Mouse (Mus musculus) spleen, postnatal 14 days (tissue): ENCODE measurements around the gene Otub1.

Experiments
- DNase-seq, 2 experiments: peaks; one replicate each; pipeline ENCODE4 v3.0.0; 2021 to 2022; ENCODE audit warnings: low spot score in 2 of 2

Gene Otub1

DNA sequence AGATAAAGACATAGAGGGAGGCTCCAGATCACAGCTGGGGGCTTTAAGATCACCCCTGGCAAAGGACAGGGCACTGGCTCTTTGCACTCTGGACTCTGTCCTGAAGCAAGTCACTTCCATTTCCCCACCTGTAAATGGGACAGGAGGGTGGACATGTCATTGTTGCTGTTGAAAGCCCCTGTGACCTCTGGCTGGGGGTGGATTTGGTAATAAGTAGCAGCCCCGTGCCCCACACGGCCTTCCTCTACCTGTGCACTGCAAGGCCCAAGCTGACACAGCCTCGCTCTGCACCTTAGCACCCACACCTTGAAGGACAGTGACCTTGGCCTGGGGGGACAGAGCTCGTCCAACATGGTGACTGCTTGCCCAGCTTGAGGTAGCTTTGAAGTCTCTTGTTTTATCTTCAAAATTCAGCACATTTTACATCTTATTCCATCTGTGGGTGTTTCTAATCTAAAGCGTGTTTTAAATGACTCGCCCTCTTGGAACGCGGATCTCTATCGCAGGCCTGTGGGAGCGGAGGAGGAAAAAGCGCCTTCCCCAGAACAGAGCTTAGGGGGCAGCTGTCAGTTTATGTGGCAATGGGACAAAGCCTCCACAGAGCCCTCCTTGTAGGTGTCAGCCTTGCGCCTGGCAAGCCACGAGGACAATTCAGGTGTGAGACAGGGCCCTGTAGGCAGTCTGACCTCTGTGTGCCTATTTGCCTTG, 28.2 kb downstream of the Otub1 start:
- DNase-seq = no peak

DNA sequence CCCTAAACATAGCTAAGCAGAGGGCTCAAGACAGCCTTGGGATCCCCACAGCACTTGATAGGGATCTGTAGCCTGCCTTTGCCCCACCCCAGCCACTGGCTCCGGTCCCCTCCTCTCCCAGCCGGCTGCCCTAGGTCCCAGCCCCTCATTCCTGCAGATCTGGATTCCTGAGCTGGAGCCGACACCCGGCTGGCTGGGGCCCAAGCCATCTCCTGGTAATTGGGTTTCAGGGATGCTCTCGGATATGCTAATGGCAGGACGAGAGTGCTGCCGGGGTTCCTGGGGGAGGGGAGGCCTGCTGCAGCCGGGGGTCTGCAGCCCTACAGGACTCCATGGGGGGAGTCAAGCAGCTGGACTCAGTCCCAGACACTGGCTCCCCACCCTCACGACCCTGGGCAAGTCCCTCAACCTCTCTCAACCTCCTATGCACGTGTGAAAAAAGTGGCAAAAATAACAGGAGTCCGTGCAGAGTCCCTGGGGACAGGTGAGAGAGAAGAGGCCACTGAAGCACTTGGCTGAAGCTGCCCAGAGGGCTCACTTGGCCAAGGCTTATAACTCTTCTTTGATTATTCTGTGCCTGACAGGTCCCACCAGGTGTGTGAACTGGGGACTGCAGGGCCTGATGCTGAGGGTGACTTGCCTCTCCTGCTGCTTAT, 29.9 kb downstream of the Otub1 start:
- no peak for DNase-seq

DNA sequence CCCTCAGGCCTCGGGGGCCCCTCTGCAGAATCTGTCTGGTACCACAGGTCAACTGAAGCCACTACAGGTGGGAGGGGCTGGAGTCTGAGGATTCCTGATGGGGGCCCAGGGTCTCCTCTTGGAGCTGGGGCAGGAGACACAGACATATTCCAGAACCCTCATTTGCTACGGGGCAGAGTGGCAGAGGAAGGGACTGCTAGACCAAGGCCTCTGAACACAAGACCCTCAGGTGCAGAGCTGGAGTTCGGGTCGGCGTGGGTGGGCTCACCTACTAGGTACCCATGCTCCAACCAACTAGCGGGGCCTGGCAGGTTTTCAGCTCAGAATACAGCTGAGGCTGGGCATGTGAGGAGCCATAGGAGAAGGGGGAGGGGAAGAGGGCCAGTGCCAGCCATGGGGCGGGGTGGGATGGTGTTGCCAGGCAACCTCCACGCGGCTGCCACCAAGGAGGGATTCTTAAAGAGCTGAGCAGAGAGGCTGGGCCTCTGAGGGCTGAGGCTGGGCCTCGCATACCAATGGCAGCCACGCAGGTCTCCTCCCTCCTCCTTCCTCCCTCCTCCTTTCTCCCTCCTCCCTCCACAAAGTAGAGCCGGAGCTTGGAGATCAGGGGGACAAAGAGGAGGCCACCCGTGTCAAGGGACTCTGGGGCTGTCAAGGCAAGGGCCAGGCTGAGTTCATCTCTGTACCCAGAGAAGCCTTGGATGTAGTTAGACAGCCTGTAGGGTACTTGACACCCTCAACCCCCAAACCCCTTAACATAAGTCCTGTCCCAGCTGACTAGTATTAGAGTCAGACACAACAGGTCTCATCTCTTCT, 33.9 kb downstream of the Otub1 start:
- DNase-seq = no peak

DNA sequence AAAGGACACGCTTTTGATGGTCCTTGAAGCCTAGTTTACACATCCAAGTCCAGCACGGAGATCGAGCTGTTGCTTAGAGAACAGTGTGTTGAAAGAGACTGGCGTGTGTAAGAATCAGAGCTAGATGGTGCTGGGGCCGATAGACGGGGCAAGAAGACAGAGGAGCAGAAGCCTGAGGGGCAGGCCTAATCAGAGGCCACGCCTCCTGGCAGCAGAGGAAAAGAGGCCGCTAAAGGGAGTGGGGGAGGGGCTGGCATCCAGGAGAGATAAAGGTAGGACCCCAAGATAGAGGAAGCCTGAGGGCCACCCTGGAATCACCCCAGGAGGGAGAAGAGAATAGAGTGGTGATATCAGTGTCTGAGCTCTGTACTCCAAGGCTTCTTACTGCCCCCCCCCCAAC, 34.7 kb downstream of the Otub1 start:
- DNase-seq = no peak

DNA sequence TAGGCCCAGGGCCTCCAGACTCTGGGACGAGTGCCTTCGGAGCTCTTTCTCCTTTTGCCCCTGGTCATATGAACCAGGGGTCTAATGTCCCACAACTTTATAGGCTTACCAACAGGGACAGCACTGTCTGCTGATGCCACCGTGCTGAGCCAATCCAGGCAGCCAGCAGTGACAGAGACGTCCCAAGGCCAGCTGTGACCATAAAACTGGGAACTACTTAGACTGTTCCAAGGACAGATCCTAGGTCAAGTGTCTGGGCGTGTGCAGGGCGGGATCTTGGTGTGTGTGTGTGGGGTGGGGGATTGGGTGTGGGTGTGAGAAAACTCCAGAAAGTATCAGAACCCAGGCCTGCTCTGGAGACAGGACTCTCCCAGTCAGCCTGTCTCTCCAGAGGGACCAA, 35.2 kb downstream of the Otub1 start:
- DNase-seq = no peak

DNA sequence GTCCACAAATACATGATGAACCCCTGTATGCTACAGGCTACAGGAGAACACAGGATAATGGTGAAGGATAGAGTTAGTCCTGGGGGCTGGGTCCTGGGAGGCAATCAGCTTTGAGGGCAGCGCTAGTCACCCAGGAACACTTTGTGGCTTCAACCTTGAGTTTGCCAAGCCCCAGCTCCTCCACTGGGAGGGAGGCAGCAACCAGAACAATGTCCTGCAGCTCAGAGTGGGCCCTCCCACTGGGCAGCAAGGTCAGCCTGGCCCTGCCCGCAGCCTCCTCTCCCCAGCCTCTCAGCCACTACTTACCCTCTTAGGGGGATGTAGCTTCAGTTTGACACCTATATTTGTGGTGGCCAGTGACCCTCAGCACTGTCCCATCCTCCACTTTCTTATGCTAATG, 37.7 kb downstream of the Otub1 start:
- no peak for DNase-seq

DNA sequence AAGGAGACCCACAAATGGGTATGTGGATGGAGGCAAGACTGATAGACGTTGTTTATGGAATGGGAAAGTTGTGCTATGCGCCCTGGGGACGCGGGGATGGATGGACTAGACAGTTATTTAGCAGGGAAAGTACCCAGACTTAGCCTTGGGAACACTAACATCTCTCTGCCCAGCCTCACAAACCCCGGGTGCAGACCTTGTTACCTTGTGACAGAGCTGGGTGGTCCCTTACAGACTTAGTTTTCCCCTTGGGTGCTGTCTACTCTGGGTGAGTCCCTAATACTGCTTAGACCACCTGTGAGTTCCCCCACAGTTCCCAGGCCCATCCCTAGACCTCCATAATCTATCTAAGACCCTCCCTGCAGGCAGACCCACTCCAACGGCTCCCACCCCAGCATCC, 39.3 kb downstream of the Otub1 start:
- no peak for DNase-seq

DNA sequence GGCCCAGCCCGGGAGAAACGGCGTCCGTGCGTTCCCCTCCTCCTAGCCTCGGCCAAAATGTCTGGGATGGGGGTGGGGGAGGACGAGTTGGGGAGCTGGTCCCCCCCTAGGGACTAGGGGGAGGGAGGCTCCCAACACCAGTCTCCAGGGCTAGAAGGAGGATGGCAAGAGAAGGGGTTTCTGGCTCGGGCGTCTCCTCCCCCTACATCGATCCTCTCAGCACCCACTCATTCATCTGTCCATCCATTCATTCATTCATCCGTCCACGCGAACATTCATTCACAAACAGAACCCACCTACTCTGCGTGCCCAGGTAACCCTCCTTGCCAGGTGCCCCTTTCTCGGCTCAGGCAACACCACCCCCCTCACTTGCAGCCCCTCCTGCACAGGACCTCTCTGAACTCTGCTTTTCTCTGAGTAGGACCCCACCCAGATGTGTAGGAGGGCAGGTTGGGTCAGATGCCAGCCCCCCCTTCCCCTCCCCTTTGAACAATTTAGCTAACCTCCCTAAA, 39.9 kb downstream of the Otub1 start:
- no peak for DNase-seq

DNA sequence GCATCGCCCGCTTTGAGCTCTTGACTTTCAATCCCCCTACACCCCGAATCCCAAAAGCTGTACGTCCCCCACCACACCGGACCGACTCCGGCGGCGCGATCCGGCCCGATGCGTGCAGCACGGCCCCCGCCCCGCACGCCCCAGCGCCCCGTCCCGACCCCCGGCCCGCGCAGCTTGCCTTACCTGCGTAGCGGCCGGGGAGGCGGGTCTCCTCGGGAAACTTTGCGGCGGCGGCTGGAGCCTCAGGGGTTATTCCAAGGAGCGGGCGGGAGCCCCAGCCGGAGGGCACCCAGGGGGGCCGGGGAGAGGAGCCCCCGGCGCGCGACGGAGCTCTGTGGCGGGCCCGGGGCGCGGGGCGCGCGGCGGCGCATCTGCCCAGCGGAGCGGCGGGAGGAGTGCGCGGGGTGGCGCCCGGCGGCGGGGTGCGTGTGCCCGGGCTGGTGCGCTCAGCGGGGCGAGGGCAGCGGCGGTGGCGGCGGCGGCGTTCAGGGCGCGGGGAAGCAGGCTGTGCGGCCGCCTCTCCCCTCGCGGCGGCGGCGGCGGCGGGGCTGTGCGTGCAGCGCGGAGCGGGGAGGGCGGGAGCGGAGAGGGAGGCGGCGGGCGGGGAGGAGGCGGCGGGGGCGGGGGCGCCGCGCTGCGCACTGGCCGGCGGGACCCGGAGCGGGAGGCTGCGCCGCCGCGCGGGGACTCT, 40.5 kb downstream of the Otub1 start:
- DNase-seq = no peak

DNA sequence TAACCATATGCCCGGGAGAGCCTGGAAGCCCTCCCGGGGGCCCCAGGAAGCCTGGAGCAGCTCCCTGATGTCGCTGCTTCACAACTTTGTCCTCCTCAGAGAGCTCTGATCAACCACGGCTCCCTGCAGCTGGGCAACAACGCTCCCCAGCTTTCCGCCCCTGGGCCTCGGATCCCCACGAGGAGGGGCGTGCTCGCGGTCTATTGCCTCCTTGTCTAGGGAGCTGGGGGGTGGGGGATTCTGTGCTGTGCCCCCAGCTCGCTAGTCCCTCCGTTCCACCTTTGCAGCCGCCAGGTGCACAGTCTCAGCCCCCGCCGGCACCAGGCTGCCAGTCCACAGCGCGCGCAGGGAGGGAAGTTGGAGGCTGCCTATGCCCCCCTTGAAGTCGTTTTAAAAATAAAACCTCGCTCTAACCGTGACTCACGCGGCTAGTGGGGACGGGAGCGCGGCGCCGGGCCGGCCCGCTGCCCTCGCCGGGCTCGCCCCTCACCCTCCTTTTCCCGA, 41.2 kb downstream of the Otub1 start:
- DNase-seq = no peak

DNA sequence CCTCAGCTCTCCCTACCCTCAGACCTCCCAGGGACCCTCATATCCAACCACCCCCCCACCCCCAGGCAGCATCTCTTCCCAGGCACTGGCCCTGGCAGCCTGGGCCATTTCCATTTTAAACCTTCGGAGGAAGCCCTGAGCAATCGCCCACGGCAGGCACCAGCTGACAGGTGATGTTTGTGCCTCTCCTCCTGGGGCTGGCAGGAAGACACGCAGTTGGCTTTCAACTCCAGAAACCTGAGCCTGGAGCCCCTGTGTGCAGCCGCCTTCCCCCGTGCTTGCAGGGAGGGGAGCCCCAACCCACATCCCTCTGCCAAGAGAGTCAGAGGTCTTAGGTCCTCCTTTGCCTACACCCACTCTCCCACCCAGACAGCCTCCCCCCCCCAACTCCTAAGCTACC, 41.9 kb downstream of the Otub1 start:
- no peak for DNase-seq

DNA sequence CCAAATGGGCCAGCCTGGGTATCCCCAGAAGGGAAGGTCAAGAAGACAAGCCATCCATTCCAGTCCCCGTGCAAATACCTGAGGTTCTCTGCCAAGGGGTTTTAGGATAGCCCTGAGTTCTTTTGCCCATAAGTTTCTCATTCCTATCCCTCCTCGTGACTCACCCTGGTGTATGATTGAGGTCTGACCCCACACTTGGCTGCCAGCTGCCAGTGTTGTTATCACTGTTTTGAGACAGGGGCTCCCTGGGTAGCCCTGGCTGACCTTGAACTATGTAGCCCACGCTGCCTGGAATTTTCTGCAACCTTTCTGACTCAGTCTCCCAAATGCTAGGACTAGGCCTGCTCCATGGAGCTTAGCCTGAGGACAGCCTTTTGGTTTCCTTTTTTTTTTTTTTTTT, 45.1 kb downstream of the Otub1 start:
- DNase-seq = no peak

DNA sequence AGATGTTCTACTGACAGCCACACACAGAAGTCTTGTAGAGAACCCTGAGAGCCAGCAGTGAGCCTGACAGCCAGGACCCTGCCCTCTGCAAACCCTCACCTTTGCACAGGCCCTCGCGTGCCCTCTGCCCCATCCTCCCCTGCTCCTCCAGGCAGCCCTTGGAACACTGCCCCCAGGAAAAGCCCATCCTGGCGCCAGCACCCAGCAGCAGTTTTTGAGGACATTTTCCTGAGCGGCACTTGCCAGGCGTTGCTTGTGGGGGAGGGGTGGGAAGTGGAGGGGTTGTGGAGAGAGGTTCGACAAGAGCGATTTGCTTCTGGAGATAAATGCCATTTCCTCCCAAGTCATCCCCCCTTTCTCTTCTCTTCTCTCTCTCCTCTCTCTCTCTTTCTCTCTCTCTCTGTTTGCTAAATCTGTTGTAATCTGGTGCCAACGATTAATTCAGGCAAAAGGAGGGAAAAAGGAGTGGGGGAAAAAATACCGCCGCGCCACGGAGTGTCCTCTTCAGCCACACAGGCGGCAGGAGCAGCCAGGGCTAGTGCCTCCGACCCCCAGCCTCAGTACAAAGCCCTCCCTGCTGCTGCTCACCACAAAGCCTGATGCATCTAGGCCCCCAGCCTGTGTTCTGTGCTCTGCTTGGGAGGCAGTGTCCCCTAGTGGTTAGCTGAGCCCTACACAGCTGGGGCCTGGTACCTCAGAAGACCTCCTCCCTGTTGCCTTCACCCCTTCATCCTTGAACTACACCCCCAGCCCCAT, 45.8 kb downstream of the Otub1 start:
- DNase-seq = peak in 1 of 2 experiments; percentile 14

DNA sequence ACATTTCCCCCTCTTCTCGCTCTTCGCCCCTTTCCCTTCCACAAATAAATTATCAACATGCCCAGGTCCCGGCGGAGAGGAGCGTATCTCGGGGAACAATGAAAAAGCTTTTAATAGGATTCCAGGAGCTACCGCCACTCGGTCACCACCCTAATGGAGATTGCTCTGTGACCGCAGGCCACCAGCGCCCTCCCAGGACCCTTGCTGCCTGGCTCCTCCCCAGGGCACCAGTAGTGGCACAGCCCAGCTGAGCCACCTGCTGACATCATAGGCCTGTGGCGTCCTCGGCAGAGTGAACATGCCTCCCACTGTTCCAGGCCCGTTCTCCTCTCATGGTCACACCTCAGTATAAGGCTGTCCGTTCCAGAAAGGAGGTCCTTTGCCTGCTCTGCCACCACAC, 48.4 kb downstream of the Otub1 start:
- DNase-seq = no peak

DNA sequence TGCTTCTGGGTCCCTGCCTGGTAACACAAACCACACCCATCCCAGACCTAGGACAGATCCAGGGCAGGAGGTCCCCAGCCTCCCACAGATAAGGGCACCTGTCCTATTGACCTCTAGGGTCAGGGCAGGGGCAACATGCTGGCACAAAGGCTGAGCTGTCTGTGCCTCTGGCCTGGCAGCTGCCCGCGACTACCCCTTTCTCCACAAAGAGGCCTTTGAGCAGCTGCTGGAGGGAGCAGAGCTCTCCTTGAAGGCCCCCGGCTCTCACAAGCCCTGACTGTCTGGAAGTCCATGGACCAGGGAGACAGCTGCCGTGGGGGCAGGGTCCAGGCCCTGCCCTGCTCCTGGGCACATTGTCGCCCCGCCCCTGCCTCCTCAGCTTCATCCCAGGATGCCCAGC, 50.9 kb downstream of the Otub1 start:
- DNase-seq = no peak

DNA sequence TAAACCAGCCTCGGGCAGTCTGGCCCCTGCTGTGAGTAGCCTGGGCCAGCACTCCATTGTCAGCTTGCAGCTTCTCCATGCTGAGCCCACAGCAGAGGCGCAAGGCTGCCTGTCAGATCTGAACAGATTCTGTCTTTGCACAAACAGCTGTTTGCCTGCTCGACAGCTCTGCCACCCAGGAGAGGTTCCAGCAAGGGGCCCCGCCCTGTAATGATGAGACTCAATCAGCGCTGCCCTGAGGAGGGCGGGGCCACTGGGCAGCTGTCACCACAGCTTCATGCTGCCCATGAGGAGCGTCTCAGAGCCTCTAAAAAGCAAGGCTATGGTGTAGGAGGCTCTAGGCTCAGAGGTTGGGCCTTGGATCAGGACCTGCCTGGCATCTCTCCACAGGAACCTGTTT, 52.9 kb downstream of the Otub1 start:
- DNase-seq = no peak

DNA sequence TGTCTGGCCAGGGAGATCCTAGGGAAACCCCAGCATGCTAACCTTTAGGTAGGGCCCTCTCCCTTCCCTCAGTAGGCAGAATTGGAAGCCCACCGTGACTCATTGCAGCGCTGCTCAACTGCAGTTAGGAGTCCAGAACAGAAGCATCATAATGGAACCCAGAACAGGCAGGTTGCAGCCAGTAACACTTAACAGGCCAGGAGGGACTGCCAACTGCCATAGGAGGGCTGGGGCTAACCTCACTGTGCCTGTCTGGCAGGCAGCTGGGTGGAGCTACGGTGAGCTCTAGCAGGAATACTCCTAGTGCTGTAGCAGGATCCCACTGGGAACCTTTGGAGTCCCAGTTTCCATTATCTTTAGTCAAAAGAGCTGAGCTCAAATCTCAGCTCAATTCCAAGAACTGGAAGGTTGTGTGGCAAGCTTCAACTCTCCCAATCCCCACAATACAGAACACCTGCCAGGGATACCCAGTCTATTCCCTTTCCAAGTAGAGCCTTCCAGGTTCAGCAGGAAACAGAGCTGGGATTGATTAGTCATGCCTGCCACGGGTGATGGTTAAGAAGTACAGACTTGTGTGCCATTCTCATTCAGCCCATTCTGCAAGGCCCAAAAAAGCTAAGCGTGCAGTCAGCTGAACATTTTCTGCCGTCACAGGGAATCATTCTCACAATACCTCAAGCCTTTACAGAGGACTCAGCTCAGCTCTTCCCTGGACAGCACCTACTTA, 54.0 kb downstream of the Otub1 start:
- DNase-seq = no peak

DNA sequence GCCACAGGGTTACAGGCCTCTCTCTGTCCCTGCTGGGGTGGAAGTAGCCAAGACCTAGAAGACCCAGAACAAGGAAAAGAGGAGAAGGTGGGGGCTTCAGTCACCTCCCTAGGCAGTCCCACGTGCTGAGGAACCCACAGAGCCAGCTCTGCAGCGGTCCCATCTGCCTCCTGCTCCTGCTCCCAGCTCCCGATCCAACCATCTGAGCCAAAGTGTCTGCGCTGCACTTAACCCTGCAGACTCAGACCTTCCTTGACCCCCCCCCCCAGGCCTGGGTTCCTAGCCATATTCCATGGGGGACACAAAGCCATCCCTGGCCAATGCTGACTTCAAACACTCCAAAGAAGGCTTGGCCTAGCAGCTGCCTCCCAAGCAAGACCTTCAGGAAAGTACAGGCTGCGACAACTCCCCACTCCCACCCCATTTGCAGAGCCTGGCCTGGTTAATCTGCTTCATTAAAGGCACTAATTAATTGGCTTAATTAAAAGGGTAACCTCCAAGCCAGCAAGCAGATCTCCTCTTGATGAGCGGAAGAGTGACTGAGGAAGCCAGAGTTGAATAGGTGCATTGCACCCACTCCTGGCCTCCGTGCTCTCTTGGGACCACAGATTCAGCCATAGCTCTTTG, 54.7 kb downstream of the Otub1 start:
- DNase-seq = no peak

DNA sequence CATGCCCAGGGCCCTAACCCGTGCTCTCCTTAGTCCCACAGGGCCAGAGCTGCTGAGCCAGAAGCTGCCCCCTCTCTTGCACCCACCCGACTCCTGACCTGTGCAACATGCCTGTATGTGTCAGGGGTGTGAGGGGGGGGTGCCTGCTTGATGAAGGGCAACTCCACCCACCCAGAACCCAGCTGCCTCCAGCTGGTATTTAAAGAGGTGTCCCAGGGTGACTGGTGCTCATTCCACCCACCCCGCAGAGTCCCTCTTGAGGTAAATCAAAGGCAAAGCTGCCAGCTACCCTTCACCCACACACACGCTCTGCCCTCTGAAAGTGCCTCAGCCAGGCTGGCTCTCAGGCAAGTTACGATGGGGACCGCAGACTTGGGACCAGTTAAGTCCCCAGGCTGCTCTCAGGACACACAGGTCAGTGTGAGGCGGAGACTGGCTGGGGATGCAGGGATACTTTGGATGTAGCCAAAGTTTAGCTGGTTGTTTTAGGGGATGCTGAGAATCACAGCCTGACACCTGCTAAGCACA, 56.9 kb downstream of the Otub1 start:
- no peak for DNase-seq
